Mouse (Mus musculus): ENCODE results near the gene Gdf9. TPM values are rescaled to one million over a fixed set of nuclear protein-coding genes. Genes with fewer than 3 reads are reported as not detected.
A peak's percentile ranks its signal among the peaks of the same experiment; 100 is the strongest.

Gene Gdf9
- total and polyA plus RNA-seq, 3 experiments, result 0.37 to 0.43 (median 0.39) TPM

DNA sequence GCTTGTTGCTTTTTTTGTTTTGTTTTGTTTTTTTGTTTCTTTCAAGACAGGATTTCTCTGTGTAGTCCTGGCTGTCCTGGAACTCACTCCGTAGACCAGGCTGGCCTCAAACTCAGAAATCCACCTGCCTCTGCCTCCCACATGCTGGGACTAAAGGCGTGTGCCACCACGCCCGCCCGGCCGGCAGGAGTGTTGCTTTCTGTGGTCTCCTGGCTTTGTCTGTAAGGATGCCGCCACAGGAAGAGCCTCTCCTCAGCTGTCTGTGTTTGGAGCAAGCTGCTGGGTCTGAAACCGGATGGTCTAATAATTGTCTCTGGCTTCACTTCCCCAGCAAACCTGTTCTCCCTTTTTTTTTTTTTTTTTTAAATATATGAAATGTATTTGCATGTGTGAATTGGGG is 4.7 kb downstream of the Gdf9 start:
- no peak overlapping the region for H3K27ac ChIP-seq
- no peak for DNase-seq
- H3K4me1 ChIP-seq (ENCODE audit: control insufficient read depth, insufficient read depth, low read length), result peaks cover 2% of the 10 kb centered on the region
- no peak for TF ChIP-seq EP300 (IDR thresholded peaks at IDR 0.05; ENCODE audit: insufficient read depth, low read depth, low read length)
- WGBS, result 63% methylated on average over 8 of the region's 8 CpGs
- no peaks in the 10 kb centered on the region for H3K36me3 ChIP-seq (ENCODE audit: control insufficient read depth, insufficient read depth, low read length)
- H3K27me3 ChIP-seq (ENCODE audit: control insufficient read depth, insufficient read depth, low read length), result no peaks in the 10 kb centered on the region
- no peak overlapping the region for H3K4me3 ChIP-seq
- H3K79me2 ChIP-seq (replicated peaks; ENCODE audit: control insufficient read depth, insufficient read depth, low read length), result no peaks in the 10 kb centered on the region
- intact Hi-C loops (cut with DNase I), result no loop called here
- no peak overlapping the region for H3K9ac ChIP-seq (ENCODE audit: low read depth, low read length)

DNA sequence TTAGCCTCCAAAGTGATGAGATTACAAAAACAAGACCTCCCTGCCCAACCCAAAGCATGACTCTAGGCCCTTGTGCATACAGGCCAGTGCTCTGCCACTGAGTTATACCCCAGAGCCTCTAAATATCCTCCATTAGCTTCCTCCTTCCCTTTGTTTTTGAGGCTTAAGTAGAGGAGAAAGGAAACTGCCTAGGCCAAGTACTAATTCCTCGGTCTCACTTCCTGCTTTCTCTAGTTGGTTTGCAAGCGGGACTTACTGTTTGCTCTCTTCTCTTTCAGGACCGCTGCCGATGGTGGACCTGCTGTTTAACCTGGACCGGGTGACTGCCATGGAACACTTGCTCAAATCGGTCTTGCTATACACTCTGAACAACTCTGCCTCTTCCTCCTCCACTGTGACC is 5.5 kb downstream of the Gdf9 start:
- Histone ChIP-seq H3K4me1 (ENCODE audit: control insufficient read depth, insufficient read depth, low read length) (peaks cover 1% of the 10 kb centered on the region), H3K36me3 (ENCODE audit: control insufficient read depth, insufficient read depth, low read length) (no peaks in the 10 kb centered on the region), H3K4me3 (no peak overlapping the region), H3K27ac (no peak overlapping the region), H3K79me2 (replicated peaks; ENCODE audit: control insufficient read depth, insufficient read depth, low read length) (no peaks in the 10 kb centered on the region), H3K9ac (ENCODE audit: low read depth, low read length) (no peak overlapping the region), H3K27me3 (ENCODE audit: control insufficient read depth, insufficient read depth, low read length) (no peaks in the 10 kb centered on the region)
- TF ChIP-seq EP300 (IDR thresholded peaks at IDR 0.05; ENCODE audit: insufficient read depth, low read depth, low read length), result no peak
- 76% methylated on average over 6 of the region's 6 CpGs for WGBS
- no peak for DNase-seq
- intact Hi-C loops (cut with DNase I), result no loop called here

DNA sequence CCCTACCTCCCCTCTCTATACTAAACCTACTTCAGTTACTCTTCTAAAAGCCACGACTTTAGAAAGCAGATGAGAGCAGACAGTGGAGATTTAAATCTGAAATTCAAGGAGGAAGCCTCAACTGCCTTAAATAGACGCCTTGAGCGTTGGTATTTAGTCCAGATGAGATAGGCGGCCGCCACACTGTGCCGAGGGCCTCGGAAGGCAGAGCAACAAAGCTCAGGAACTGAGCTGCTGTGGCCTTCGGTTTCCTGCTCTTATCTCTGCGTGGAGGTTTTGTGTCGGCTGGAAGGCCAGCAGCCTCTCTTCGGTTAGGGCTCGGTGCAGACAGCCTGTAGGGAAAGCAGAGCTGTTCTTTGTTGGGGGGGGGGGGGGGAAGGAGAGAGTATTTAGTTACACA is 11.1 kb downstream of the Gdf9 start:
- Histone ChIP-seq H3K4me1 (ENCODE audit: control insufficient read depth, insufficient read depth, low read length) (0 out of 2 replicates have a peak, but pooled peaks cover 1% of the 10 kb centered on the region), H3K4me3 (no peak overlapping the region), H3K27me3 (ENCODE audit: control insufficient read depth, insufficient read depth, low read length) (no peaks in the 10 kb centered on the region), H3K79me2 (replicated peaks; ENCODE audit: control insufficient read depth, insufficient read depth, low read length) (no peaks in the 10 kb centered on the region), H3K36me3 (ENCODE audit: control insufficient read depth, insufficient read depth, low read length) (no peaks in the 10 kb centered on the region), H3K9ac (ENCODE audit: low read depth, low read length) (peak overlapping the region; percentile 63), H3K27ac (peak overlapping the region; percentile 20; the same call in 1 of the 2 replicates)
- 3% methylated on average over 12 of the region's 12 CpGs for WGBS
- intact Hi-C loops (cut with DNase I), result no loop called here
- TF ChIP-seq POLR2A (IDR thresholded peaks at IDR 0.05; ENCODE audit: insufficient read depth, low read depth, low read length) (no peak), CTCF (IDR thresholded peaks at IDR 0.05) (no peak), EP300 (IDR thresholded peaks at IDR 0.05; ENCODE audit: insufficient read depth, low read depth, low read length) (no peak)
- no peak for DNase-seq

DNA sequence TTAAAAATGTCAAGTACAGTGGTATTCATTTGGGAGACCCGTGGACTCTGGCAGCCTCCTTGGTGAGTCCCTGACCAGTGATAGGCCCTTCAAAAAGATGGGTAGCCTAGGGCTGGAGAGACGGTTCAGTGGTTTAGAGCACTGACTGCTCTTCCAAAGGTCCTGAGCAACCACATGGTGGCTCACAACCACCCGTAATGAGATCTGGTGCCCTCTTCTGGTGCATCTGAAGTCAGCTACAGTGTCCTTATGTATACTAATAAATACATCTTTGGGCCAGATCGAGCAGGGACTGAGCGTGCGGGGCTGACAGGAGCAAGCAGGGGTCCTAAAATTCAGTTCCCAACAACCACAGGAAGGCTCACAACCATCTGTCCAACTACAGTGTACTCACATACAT is 13.0 kb downstream of the Gdf9 start:
- peaks cover 3% of the 10 kb centered on the region; the same call in 1 of the 2 replicates for H3K4me1 ChIP-seq (ENCODE audit: control insufficient read depth, insufficient read depth, low read length)
- no peaks in the 10 kb centered on the region for H3K27me3 ChIP-seq (ENCODE audit: control insufficient read depth, insufficient read depth, low read length)
- intact Hi-C loops (cut with DNase I), result no loop called here
- TF ChIP-seq CTCF (IDR thresholded peaks at IDR 0.05) (peak; percentile 69), EP300 (IDR thresholded peaks at IDR 0.05; ENCODE audit: insufficient read depth, low read depth, low read length) (no peak)
- H3K79me2 ChIP-seq (replicated peaks; ENCODE audit: control insufficient read depth, insufficient read depth, low read length), result no peaks in the 10 kb centered on the region
- no peak overlapping the region for H3K27ac ChIP-seq
- peak in 1 of 2 experiments; percentile 28 for DNase-seq
- no peak overlapping the region for H3K9ac ChIP-seq (ENCODE audit: low read depth, low read length)
- H3K36me3 ChIP-seq (ENCODE audit: control insufficient read depth, insufficient read depth, low read length), result no peaks in the 10 kb centered on the region
- 40% methylated on average over 6 of the region's 6 CpGs for WGBS
- H3K4me3 ChIP-seq, result no peak overlapping the region

DNA sequence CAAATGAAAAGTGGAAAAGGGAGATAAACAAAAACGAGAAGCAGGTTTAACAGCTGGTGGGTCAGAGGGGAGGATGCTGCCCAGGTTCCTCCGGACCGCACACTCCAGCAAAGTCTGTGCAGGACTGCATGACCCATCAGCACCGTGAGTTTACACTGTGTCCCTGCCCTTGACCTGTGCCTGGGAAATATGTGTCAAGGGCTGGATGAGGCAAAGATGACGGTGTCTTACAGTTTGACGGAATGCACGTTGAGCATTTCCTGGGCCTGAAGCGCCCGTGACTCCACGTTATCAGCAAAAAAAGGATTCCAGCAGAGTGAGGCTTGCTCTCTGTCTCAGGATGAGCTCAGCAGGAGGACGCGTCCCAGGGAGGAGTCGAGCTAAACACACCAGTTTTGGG is 14.7 kb downstream of the Gdf9 start:
- H3K4me3 ChIP-seq, result no peak overlapping the region
- peaks cover 6% of the 10 kb centered on the region; the same call in 1 of the 2 replicates for H3K4me1 ChIP-seq (ENCODE audit: control insufficient read depth, insufficient read depth, low read length)
- 56% methylated on average over 13 of the region's 13 CpGs for WGBS
- H3K27me3 ChIP-seq (ENCODE audit: control insufficient read depth, insufficient read depth, low read length), result no peaks in the 10 kb centered on the region
- no peak overlapping the region for H3K27ac ChIP-seq
- no peak for DNase-seq
- intact Hi-C loops (cut with DNase I), result no loop called here
- TF ChIP-seq CTCF (IDR thresholded peaks at IDR 0.05) (no peak), EP300 (IDR thresholded peaks at IDR 0.05; ENCODE audit: insufficient read depth, low read depth, low read length) (no peak), POLR2A (IDR thresholded peaks at IDR 0.05; ENCODE audit: insufficient read depth, low read depth, low read length) (no peak)
- no peaks in the 10 kb centered on the region for H3K36me3 ChIP-seq (ENCODE audit: control insufficient read depth, insufficient read depth, low read length)
- H3K9ac ChIP-seq (ENCODE audit: low read depth, low read length), result no peak overlapping the region
- H3K79me2 ChIP-seq (replicated peaks; ENCODE audit: control insufficient read depth, insufficient read depth, low read length), result no peaks in the 10 kb centered on the region

DNA sequence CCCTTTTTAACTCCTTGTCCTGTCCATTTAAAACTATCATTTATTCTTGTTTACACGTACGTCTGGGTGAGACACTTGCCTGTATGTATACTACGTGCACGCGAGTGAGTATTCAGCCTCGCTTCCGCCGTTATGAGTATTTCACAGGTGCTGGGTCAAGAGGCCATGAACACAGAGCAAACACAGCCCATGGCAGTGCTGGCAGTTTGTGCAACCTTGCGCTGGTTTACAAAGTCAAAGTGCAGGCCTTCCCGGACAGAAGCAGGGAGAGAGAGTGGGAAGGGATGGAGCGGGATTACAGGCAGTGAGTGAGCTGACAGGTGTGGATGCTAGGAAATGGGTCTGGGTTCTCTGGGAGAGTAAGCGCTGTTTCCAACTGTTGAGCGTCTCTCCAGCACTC is 15.4 kb downstream of the Gdf9 start:
- H3K4me1 ChIP-seq (ENCODE audit: control insufficient read depth, insufficient read depth, low read length), result peaks cover 6% of the 10 kb centered on the region; the same call in 1 of the 2 replicates
- no peak for DNase-seq
- H3K4me3 ChIP-seq, result no peak overlapping the region
- WGBS, result 92% methylated on average over 13 of the region's 13 CpGs
- no peak for TF ChIP-seq POLR2A (IDR thresholded peaks at IDR 0.05; ENCODE audit: insufficient read depth, low read depth, low read length)
- no peak for TF ChIP-seq CTCF (IDR thresholded peaks at IDR 0.05)
- TF ChIP-seq EP300 (IDR thresholded peaks at IDR 0.05; ENCODE audit: insufficient read depth, low read depth, low read length), result no peak
- H3K79me2 ChIP-seq (replicated peaks; ENCODE audit: control insufficient read depth, insufficient read depth, low read length), result no peaks in the 10 kb centered on the region
- intact Hi-C loops (cut with DNase I), result no loop called here
- no peak overlapping the region for H3K9ac ChIP-seq (ENCODE audit: low read depth, low read length)
- no peak overlapping the region for H3K27ac ChIP-seq
- H3K27me3 ChIP-seq (ENCODE audit: control insufficient read depth, insufficient read depth, low read length), result no peaks in the 10 kb centered on the region
- no peaks in the 10 kb centered on the region for H3K36me3 ChIP-seq (ENCODE audit: control insufficient read depth, insufficient read depth, low read length)

Data from heart, adult 2 months (tissue).